Mouse (Mus musculus): Measurements from ENCODE around the gene Gpr137. TPM values are rescaled to one million over a fixed set of nuclear protein-coding genes. Genes with fewer than 3 reads are reported as not detected.
A peak's percentile ranks its signal among the peaks of the same experiment; 100 is the strongest.
"Not testable (repeated sequence)": the region's sequence is repeated elsewhere in the genome, so short reads cannot be mapped to it uniquely, and the experiment has no call there.

Gpr137 gene
- polyA plus RNA-seq, 1 experiment from 2014 or later: 60.4 TPM

DNA sequence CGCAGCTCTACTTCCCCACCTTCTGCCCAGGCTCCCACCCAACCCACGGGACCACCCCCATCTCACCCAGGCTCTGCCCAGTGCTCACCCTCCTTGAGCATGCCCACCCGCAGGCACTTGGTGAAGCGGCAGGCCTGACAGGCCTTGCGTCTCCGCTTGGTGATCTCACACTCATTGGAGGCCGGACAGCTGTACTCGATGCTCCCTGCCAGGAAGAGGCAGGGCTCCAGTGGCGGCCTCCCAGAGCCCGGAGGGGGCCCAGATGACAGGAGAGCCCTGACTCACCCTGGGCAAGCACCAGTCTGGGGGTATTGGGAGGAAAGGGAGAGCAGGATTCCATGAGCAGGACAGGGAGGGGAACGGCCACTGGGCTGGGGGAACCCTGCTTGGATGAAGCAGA lies 28.3 kb downstream of the Gpr137 start:
- WGBS: 87% methylated on average over 11 of the region's 11 CpGs
- no peak for DNase-seq
- Histone ChIP-seq H3K27ac (replicated peaks; ENCODE audit: low read depth, low read length) (no peak overlapping the region), H3K27me3 (ENCODE audit: control insufficient read depth, insufficient read depth, low read length) (no peaks in the 10 kb centered on the region), H3K9ac (replicated peaks; ENCODE audit: low read length) (no peak overlapping the region), H3K36me3 (ENCODE audit: control insufficient read depth, insufficient read depth, low read length) (peaks cover 38% of the 10 kb centered on the region), H3K4me2 (ENCODE audit: low read length) (no peak overlapping the region), H3K9me3 (ENCODE audit: control insufficient read depth, low read length) (no peaks in the 10 kb centered on the region), H3K4me1 (ENCODE audit: control insufficient read depth, insufficient read depth, low read length) (peaks cover 1% of the 10 kb centered on the region), H3K4me3 (replicated peaks; ENCODE audit: low read depth, low read length) (no peak overlapping the region)
- ATAC-seq (ENCODE audit: low FRiP score, low TSS enrichment): no peak

DNA sequence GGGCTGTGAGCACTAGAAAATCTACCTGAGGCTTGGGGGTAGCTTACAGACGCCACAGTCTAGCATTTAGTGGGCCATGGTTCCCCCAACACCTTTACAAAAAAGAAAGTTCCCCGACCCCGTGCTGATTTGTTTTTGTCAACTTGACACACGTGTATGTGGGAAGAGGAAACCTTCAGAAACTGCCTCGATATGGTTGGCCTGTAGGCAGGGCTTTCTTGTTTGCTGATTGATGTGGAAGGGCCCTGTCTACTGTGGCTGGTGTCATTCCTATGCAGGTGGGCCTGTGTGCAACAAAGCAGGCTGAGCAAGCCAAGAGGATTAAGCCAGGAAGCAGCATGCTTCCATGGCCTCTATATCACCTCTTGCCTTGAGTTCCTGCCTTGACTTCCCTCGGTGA lies 29.2 kb downstream of the Gpr137 start:
- ATAC-seq (ENCODE audit: low FRiP score, low TSS enrichment) (no peak), DNase-seq (no peak)
- no peak overlapping the region for H3K4me3 ChIP-seq (replicated peaks; ENCODE audit: low read depth, low read length)
- H3K9ac ChIP-seq (replicated peaks; ENCODE audit: low read length): no peak overlapping the region
- no peaks in the 10 kb centered on the region for H3K27me3 ChIP-seq (ENCODE audit: control insufficient read depth, insufficient read depth, low read length)
- no peak overlapping the region for H3K4me2 ChIP-seq (ENCODE audit: low read length)
- peaks cover 11% of the 10 kb centered on the region for H3K4me1 ChIP-seq (ENCODE audit: control insufficient read depth, insufficient read depth, low read length)
- H3K9me3 ChIP-seq (ENCODE audit: control insufficient read depth, low read length): no peaks in the 10 kb centered on the region
- H3K27ac ChIP-seq (replicated peaks; ENCODE audit: low read depth, low read length): no peak overlapping the region
- peaks cover 38% of the 10 kb centered on the region for H3K36me3 ChIP-seq (ENCODE audit: control insufficient read depth, insufficient read depth, low read length)
- 91% methylated on average over 6 of the region's 6 CpGs for WGBS

GRCm38 (mm10) chr19:6912205-6912970 lies 29.9 kb downstream of the Gpr137 start:
- H3K27ac ChIP-seq (replicated peaks; ENCODE audit: low read depth, low read length): no peak overlapping the region
- DNase-seq (no peak), ATAC-seq (ENCODE audit: low FRiP score, low TSS enrichment) (no peak)
- no peak overlapping the region for H3K9ac ChIP-seq (replicated peaks; ENCODE audit: low read length)
- H3K4me2 ChIP-seq (ENCODE audit: low read length): no peak overlapping the region
- no peaks in the 10 kb centered on the region for H3K27me3 ChIP-seq (ENCODE audit: control insufficient read depth, insufficient read depth, low read length)
- 93% methylated on average over 15 of the region's 15 CpGs for WGBS
- peaks cover 38% of the 10 kb centered on the region for H3K36me3 ChIP-seq (ENCODE audit: control insufficient read depth, insufficient read depth, low read length)
- no peaks in the 10 kb centered on the region for H3K9me3 ChIP-seq (ENCODE audit: control insufficient read depth, low read length)
- peaks cover 16% of the 10 kb centered on the region for H3K4me1 ChIP-seq (ENCODE audit: control insufficient read depth, insufficient read depth, low read length)
- H3K4me3 ChIP-seq (replicated peaks; ENCODE audit: low read depth, low read length): no peak overlapping the region

- Histone ChIP-seq H3K4me1 (ENCODE audit: control insufficient read depth, insufficient read depth, low read length) (peaks cover 16% of the 10 kb centered on the region), H3K9me3 (ENCODE audit: control insufficient read depth, low read length) (no peaks in the 10 kb centered on the region), H3K4me3 (replicated peaks; ENCODE audit: low read depth, low read length) (no peak overlapping the region), H3K36me3 (ENCODE audit: control insufficient read depth, insufficient read depth, low read length) (peaks cover 43% of the 10 kb centered on the region), H3K27me3 (ENCODE audit: control insufficient read depth, insufficient read depth, low read length) (no peaks in the 10 kb centered on the region), H3K4me2 (ENCODE audit: low read length) (peak overlapping the region; percentile 91), H3K9ac (replicated peaks; ENCODE audit: low read length) (no peak overlapping the region), H3K27ac (replicated peaks; ENCODE audit: low read depth, low read length) (no peak overlapping the region)
- no peak for ATAC-seq (ENCODE audit: low FRiP score, low TSS enrichment)
- no peak for DNase-seq
- WGBS: 82% methylated on average over 19 of the region's 19 CpGs
Observed at GRCm38 (mm10) chr19:6911101-6912074, 30.9 kb downstream of the Gpr137 start.

DNA sequence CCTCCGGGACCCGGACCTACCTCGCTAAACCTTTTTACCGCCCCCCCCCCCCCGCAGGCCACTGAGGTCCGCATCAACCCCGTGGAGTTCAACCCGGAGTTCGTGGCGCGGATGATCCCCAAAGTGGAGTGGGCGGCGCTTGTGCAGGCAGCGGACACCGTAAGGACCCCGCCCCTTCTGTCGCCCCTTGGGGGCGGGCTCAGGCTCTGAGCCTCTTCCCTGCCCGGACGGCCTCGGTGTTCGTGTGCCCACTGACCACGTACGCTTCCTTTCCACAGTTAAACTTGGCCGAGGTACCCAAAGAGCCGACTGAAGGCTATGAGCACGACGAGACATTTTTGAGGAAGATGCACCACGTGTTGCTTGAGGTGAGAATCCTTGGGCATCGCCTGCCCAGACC lies 32.0 kb downstream of the Gpr137 start:
- DNase-seq (peak; percentile 63), ATAC-seq (ENCODE audit: low FRiP score, low TSS enrichment) (peak; percentile 24; the same call in 1 of the 2 replicates)
- Histone ChIP-seq H3K4me3 (replicated peaks; ENCODE audit: low read depth, low read length) (peak overlapping the region; percentile 63), H3K36me3 (ENCODE audit: control insufficient read depth, insufficient read depth, low read length) (peaks cover 52% of the 10 kb centered on the region), H3K4me2 (ENCODE audit: low read length) (peak overlapping the region; percentile 91), H3K27ac (replicated peaks; ENCODE audit: low read depth, low read length) (peak overlapping the region; percentile 97), H3K4me1 (ENCODE audit: control insufficient read depth, insufficient read depth, low read length) (peaks cover 16% of the 10 kb centered on the region), H3K9ac (replicated peaks; ENCODE audit: low read length) (peak overlapping the region; percentile 73)
- not testable (repeated sequence) for H3K27me3 ChIP-seq (ENCODE audit: control insufficient read depth, insufficient read depth, low read length); H3K9me3 ChIP-seq (ENCODE audit: control insufficient read depth, low read length)
- 0% methylated on average over 30 of the region's 30 CpGs for WGBS

DNA sequence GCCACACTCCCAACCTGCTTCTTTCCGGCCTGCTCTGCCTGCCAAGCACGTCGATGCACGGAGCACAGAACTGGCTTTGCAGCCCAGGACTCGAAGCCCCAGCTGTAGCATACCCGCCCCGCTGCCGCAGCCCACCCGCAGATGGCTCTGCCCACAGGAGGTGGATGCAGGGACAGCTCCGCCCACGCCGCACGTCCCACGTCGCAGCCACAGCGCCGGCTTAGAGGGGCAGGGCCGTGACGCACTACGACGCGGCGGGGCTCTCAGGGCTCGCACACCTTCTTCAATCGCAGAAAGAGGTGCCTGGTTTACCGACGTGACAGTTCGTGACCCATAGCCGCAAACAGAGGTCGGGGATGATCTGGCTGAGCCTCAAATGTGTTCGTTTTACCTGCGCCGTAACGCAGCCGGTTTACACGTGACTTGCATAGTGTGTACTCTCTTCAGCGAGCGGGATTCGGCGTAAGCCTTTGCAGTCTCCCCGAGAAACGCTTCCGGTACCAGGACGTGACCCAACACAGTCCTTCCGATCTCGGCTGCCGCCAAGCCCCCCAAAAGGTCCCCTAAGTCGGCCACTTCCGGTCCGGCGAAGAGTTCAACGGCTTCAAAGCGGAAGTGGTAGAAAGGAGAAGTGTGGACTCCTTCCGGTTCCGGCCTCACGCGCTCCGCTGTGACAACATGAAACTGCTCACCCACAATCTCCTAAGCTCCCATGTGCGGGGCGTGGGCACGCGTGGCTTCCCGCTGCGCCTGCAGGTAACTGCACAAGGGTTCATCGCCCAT lies 32.6 kb downstream of the Gpr137 start, which contains the start of the genes Trmt112 and Prdx5:
Trmt112 (plus strand) TSS at position 192 of the 783 bp plus-strand sequence.
Prdx5 (minus strand) TSS at position 600 of the 783 bp plus-strand sequence.
- Histone ChIP-seq H3K4me1 (ENCODE audit: control insufficient read depth, insufficient read depth, low read length) (peaks cover 16% of the 10 kb centered on the region), H3K27ac (replicated peaks; ENCODE audit: low read depth, low read length) (peak within 1 kb of the TSS; percentile 97), H3K27me3 (ENCODE audit: control insufficient read depth, insufficient read depth, low read length) (no peaks in the 10 kb centered on the region), H3K9ac (replicated peaks; ENCODE audit: low read length) (peak within 1 kb of the TSS; percentile 73), H3K9me3 (ENCODE audit: control insufficient read depth, low read length) (no peaks in the 10 kb centered on the region), H3K4me2 (ENCODE audit: low read length) (peak within 1 kb of the TSS; percentile 91), H3K4me3 (replicated peaks; ENCODE audit: low read depth, low read length) (peak within 1 kb of the TSS; percentile 63), H3K36me3 (ENCODE audit: control insufficient read depth, insufficient read depth, low read length) (peaks cover 58% of the 10 kb centered on the region)
- DNase-seq (peak; percentile 97), ATAC-seq (ENCODE audit: low FRiP score, low TSS enrichment) (peak; percentile 90)
- whole genome bisulfite sequencing: under 1% methylated on average over 65 of the region's 65 CpGs

DNA sequence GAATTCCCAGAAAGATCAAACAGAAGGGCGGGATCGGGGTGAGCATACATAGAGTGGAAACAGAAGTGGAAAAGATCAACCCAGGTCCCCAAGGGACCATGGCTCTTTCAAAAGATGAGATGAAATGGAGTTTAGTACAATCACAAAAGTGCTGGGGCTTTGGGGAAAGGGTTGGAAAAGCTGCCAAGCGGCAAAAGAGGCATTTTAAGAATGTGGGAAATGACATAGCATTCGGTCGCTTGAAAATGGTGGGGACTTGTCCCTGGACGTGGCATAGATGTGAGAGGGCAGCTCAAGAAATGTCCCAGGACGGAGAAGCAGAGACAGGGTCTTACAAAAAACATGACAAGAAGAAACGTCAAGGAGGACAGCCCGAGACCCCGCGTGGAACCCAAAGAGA lies 33.3 kb downstream of the Gpr137 start:
- Histone ChIP-seq H3K4me1 (ENCODE audit: control insufficient read depth, insufficient read depth, low read length) (peaks cover 16% of the 10 kb centered on the region), H3K4me3 (replicated peaks; ENCODE audit: low read depth, low read length) (peak overlapping the region; percentile 63), H3K9me3 (ENCODE audit: control insufficient read depth, low read length) (no peaks in the 10 kb centered on the region), H3K9ac (replicated peaks; ENCODE audit: low read length) (peak overlapping the region; percentile 73), H3K27ac (replicated peaks; ENCODE audit: low read depth, low read length) (peak overlapping the region; percentile 97), H3K4me2 (ENCODE audit: low read length) (peak overlapping the region; percentile 91), H3K36me3 (ENCODE audit: control insufficient read depth, insufficient read depth, low read length) (peaks cover 55% of the 10 kb centered on the region), H3K27me3 (ENCODE audit: control insufficient read depth, insufficient read depth, low read length) (no peaks in the 10 kb centered on the region)
- DNase-seq (peak; percentile 27), ATAC-seq (ENCODE audit: low FRiP score, low TSS enrichment) (no peak)
- WGBS: 13% methylated on average over 11 of the region's 11 CpGs

Data from midbrain, embryonic 14.5 days (tissue).